14 mouse cellular contexts compared by ENCODE assay signal in the genomic region with DNA sequence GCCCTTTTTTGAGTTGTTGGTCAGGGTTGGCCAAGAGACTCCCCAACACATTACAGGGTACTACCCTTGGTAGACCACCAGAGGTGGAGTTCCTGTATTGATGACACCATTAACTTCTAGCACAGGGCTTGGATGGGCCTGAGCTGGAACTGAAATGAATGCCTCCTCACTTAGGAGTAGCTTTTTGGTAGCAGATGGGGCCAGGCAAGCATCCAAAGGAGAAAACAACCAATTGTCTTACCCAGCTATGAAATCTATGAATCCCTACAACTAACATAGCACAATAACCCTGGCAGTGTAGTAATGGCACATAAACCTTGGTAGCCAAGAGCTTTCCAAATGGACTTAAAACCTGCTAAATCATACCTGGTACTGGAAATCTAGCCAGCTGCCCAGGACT.
"Had no signal": no experiment of that assay in that cellular context is flagged by ENCODE, and none has a peak within 500 bp of the region (broad histone marks: within the 10 kb centered on the region; RNA-seq: fewer than 3 reads in every experiment).

No protein-coding gene starts in this region.

- H3K4me3 ChIP-seq: limb, embryonic 10.5 days; limb, embryonic 13.5 days; liver, embryonic 13.5 days had no signal

- H3K27me3 ChIP-seq: limb, embryonic 13.5 days; liver, embryonic 13.5 days had no signal

- DNase-seq: kidney, postnatal 36 days; liver, embryonic 13.5 days; lung, adult 2 months; lung, postnatal 14 days; lung, postnatal 4 days; midbrain, embryonic 14.5 days; right cerebral cortex, adult 18-20 months; right cerebral cortex, postnatal 14 days; right cerebral cortex, postnatal 4 days; thymus, postnatal 25 days had no signal

- H3K4me1 ChIP-seq: limb, embryonic 10.5 days; limb, embryonic 13.5 days; liver, embryonic 13.5 days had no signal

- H3K27ac ChIP-seq: kidney, postnatal 0 days; limb, embryonic 10.5 days; limb, embryonic 13.5 days; liver, embryonic 13.5 days; stomach, postnatal 0 days had no signal
